Mouse (Mus musculus): Measurements from ENCODE around the gene Mosmo.

DNA sequence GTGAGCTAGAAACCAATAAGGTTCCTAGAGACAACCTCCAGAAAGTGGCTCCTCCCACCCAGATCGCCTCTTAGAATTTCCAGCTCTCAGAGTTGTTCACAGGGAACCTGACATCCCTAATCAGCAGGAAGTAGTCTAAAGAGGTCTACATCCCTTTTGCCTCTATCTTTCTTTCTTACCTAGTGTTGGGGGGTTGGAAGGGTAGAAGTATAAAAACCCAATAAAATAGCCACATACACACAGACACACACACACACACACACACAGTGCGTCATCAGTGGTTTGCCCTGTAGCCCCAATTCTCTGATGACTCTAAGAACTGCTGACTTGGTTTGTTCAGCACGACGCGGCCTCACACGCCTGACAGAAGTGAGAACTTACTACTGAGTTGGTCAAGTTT, 22.2 kb downstream of the Mosmo start:
- TF ChIP-seq CTCF (IDR thresholded peaks at IDR 0.05; ENCODE audit: low read depth) (no peak), EP300 (IDR thresholded peaks at IDR 0.05; ENCODE audit: low read depth) (no peak)

Data from heart, postnatal 0 days (tissue).